Mouse (Mus musculus) stomach, postnatal 0 days (tissue): ENCODE data around the gene Med27.

Experiments
- CTCF ChIP-seq: IDR thresholded peaks from 2 replicates; pipeline ENCODE4 v1.5.1; 2016; ENCODE audit warnings: antibody characterized with exemption, low read depth, mild to moderate bottlenecking, moderate library complexity
- EP300 ChIP-seq: optimal IDR thresholded peaks from 2 replicates; pipeline ENCODE3; 2016; ENCODE audit warnings: antibody characterized with exemption

- TF ChIP-seq CTCF, result no peak
- no peak for TF ChIP-seq EP300
Measured at GRCm38 (mm10) chr2:29309966-29310365, 36.7 kb upstream of the Med27 start.
